Mouse (Mus musculus) midbrain, embryonic 12.5 days (tissue): ENCODE data around the gene Trpt1. TPM values are rescaled to one million over a fixed set of nuclear protein-coding genes. Genes with fewer than 3 reads are reported as not detected.

ENCODE experiments used
- ATAC-seq: fragments of 200-750 bp; cut with Nextera tagmentation; 2 replicates; pipeline ENCODE4 v1.8.0; 2017; ENCODE audit warnings: low read depth, moderate TSS enrichment, moderate library complexity; ENCODE audit not compliant: low FRiP score
- H3K27ac ChIP-seq: fragments of 300-500 bp; sonication (generic); replicated peaks from 2 replicates; pipeline ENCODE4 v1.5.1; 2016; ENCODE audit warnings: mild to moderate bottlenecking
- H3K27me3 ChIP-seq: fragments of 300-500 bp; sonication (generic); 2 replicates; pipeline ENCODE4 v1.6.1; 2016; ENCODE audit warnings: mild to moderate bottlenecking
- H3K36me3 ChIP-seq: fragments of 300-500 bp; sonication (generic); 2 replicates; pipeline ENCODE4 v1.6.1; 2016
- H3K4me1 ChIP-seq: fragments of 300-500 bp; sonication (generic); 2 replicates; pipeline ENCODE4 v1.6.1; 2016
- H3K4me2 ChIP-seq: fragments of 300-500 bp; sonication (generic); replicated peaks from 2 replicates; pipeline ENCODE4 v1.6.1; 2016; ENCODE audit warnings: mild to moderate bottlenecking, moderate library complexity
- H3K4me3 ChIP-seq: fragments of 300-500 bp; sonication (generic); 2 replicates; pipeline ENCODE4 v1.5.1; 2016; ENCODE audit warnings: mild to moderate bottlenecking
- H3K9ac ChIP-seq: fragments of 300-500 bp; sonication (generic); replicated peaks from 2 replicates; pipeline ENCODE4 v1.6.1; 2016; ENCODE audit warnings: mild to moderate bottlenecking, moderate library complexity
- H3K9me3 ChIP-seq: fragments of 300-500 bp; sonication (generic); 2 replicates; pipeline ENCODE4 v1.6.1; 2016; ENCODE audit warnings: mild to moderate bottlenecking
- WGBS: fragments of 180-500 bp; shearing (Covaris S2); methylation state at CpG from one replicate; pipeline ENCODE4 v1.1.7; 2016; 5-methylcytosine and 5-hydroxymethylcytosine counted together
- polyA plus RNA-seq: library from polyadenylated mRNA; unstranded; fragments of >200 nt; fragmentation: Nextera tagmentation; extraction: Ambion mirVana; gene quantifications from 2 replicates; pipeline ENCODE4 v1.2.1, GENCODE M21; 2016

The Trpt1 gene
- polyA plus RNA-seq, 1 experiment from 2014 or later: 12.4 TPM

- Histone ChIP-seq H3K27me3 (no peaks in the 10 kb centered on the region), H3K4me2 (no peak overlapping the region), H3K4me1 (no peaks in the 10 kb centered on the region), H3K9me3 (no peaks in the 10 kb centered on the region), H3K36me3 (no peaks in the 10 kb centered on the region), H3K27ac (no peak overlapping the region), H3K9ac (no peak overlapping the region), H3K4me3 (no peak overlapping the region)
- ATAC-seq: no peak
- WGBS: 91% methylated on average over 9 of the region's 9 CpGs
Observed at GRCm38 (mm10) chr19:7006892-7007593, 11.1 kb downstream of the Trpt1 start.

GRCm38 (mm10) chr19:7012426-7012825 lies 16.5 kb downstream of the Trpt1 start:
- Histone ChIP-seq H3K27me3 (no peaks in the 10 kb centered on the region), H3K4me1 (no peaks in the 10 kb centered on the region), H3K36me3 (peaks cover 20% of the 10 kb centered on the region), H3K9ac (no peak overlapping the region), H3K4me2 (no peak overlapping the region), H3K9me3 (no peaks in the 10 kb centered on the region), H3K4me3 (no peak overlapping the region), H3K27ac (no peak overlapping the region)
- 82% methylated on average over 4 of the region's 4 CpGs for WGBS
- no peak for ATAC-seq

- no peak overlapping the region for H3K27ac ChIP-seq
- H3K4me3 ChIP-seq: no peak overlapping the region
- no peaks in the 10 kb centered on the region for H3K27me3 ChIP-seq
- no peak overlapping the region for H3K4me2 ChIP-seq
- no peak overlapping the region for H3K9ac ChIP-seq
- H3K9me3 ChIP-seq: no peaks in the 10 kb centered on the region
- WGBS: 93% methylated on average over 9 of the region's 9 CpGs
- peaks cover 35% of the 10 kb centered on the region for H3K36me3 ChIP-seq
- no peak for ATAC-seq
- no peaks in the 10 kb centered on the region for H3K4me1 ChIP-seq
Observed at GRCm38 (mm10) chr19:7013984-7014383, 18.1 kb downstream of the Trpt1 start.

DNA sequence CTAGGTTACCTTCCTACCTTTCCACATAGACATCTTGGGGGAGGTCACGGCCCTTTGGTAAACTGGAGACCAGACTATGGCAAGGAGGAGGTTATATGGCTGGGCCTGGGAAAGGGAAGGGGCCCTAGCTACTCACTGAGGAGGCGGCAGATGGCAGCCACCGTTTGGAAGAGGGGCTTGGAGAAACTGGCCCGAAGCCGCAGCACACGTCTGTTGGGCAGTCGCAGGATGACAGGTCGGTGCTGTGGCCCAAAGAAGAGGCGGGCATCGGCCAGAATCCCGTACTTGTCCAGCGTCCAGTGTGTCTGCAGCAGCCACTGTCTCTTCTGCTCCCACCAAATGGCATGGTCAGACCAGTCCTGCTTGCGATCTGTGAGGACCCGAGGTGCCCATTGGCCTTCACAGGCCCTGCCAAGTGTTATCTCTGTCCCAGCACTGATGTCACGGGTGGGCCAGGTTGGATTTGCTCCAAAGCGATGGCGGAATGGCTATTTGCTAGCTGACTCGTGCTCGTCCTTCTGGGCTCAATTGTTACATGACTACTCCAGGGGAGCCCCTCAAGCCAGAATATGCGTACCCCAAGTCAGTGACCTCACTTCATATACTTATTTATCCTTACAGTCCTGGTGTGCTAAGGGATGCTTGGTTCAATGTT lies 18.7 kb downstream of the Trpt1 start:
- Histone ChIP-seq H3K9ac (no peak overlapping the region), H3K27me3 (no peaks in the 10 kb centered on the region), H3K4me2 (no peak overlapping the region), H3K4me1 (no peaks in the 10 kb centered on the region), H3K9me3 (no peaks in the 10 kb centered on the region), H3K27ac (no peak overlapping the region), H3K4me3 (no peak overlapping the region), H3K36me3 (peaks cover 41% of the 10 kb centered on the region)
- ATAC-seq: no peak
- 94% methylated on average over 20 of the region's 20 CpGs for WGBS

DNA sequence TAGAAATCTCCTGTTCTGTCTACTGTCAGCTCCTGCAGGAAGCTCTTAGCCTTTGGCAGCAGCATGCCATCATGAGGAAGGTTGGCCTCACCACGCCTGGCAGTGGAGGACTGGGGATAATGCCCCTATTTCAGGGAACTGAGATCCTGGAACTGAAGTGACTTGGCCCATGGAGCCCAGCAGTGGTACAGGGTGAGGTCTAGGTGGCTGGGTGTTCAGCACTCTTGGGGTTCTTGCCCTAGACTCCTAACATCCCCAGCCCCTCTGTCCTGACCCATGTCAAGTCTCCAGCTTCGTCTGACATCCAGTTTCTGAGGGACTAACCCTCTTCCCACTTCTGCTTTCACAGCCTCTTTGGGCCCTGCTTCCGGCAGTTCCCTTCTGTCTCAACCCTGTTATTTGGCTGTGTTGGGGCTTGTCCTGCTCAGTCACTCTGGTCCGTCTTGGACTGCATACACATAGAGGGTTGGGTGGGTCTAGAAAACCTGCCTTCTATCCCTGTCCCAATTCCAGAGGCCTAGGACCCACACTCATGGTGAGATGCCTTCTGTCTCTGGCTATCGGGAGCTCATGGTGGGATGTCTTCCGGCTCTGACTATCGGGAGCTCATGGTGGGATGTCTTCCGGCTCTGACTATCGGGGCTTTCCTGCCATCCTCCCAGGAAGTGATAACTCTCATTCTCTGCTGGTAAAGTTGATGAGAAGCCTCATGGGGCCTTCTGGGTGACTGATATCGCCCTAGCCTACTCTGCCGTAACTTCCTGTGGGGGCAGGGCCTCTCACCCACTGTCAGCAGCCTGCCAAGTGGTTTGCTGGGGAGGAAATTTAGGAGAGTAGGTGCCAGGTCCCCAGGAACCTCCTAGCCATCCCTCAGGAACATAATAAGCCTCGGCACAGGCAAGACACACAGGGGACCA lies 21.9 kb downstream of the Trpt1 start:
- WGBS: 83% methylated on average over 12 of the region's 12 CpGs
- ATAC-seq: no peak

DNA sequence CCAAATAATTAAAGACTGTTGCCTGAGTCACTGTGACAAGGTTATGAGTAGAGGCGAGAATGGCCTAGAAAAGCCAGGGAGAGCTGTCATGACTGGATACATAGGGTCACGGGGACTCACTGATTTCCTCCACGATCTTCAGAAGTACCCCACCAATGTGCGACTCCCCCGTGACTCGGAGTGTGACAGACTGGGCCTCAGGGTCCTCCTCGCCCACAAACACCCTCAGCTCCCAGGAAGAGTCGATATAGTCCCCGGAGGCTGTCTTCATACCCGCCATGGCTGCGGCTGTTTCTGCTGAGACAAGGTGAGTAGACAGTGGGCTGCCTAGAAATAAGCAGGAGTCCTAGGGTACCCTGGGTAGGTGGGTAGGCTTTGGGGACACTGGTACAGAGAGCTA lies 22.6 kb downstream of the Trpt1 start:
- Histone ChIP-seq H3K27me3 (no peaks in the 10 kb centered on the region), H3K4me1 (no peaks in the 10 kb centered on the region), H3K4me2 (no peak overlapping the region), H3K9me3 (no peaks in the 10 kb centered on the region), H3K27ac (no peak overlapping the region), H3K36me3 (peaks cover 77% of the 10 kb centered on the region), H3K4me3 (no peak overlapping the region), H3K9ac (no peak overlapping the region)
- ATAC-seq: no peak
- WGBS: 92% methylated on average over 11 of the region's 11 CpGs

More for the DNA sequence above, 21.9 kb downstream of the Trpt1 start:
- Histone ChIP-seq H3K4me2 (no peak overlapping the region), H3K27ac (no peak overlapping the region), H3K9me3 (no peaks in the 10 kb centered on the region), H3K27me3 (no peaks in the 10 kb centered on the region), H3K36me3 (peaks cover 73% of the 10 kb centered on the region), H3K9ac (no peak overlapping the region; the same call in 1 of the 2 replicates), H3K4me3 (no peak overlapping the region), H3K4me1 (no peaks in the 10 kb centered on the region)

GRCm38 (mm10) chr19:7019191-7019590 lies 23.3 kb downstream of the Trpt1 start, which contains the start of gene Fermt3:
Fermt3 (minus strand) TSS chr19:7019469.
- no peak within 1 kb of the TSS for H3K9ac ChIP-seq
- H3K36me3 ChIP-seq: peaks cover 76% of the 10 kb centered on the region
- no peaks in the 10 kb centered on the region for H3K4me1 ChIP-seq
- WGBS: 91% methylated on average over 5 of the region's 5 CpGs
- H3K4me3 ChIP-seq: no peak within 1 kb of the TSS
- ATAC-seq: no peak
- H3K9me3 ChIP-seq: no peaks in the 10 kb centered on the region
- no peaks in the 10 kb centered on the region for H3K27me3 ChIP-seq
- no peak within 1 kb of the TSS for H3K27ac ChIP-seq
- no peak within 1 kb of the TSS for H3K4me2 ChIP-seq

GRCm38 (mm10) chr19:7020224-7020641 lies 24.3 kb downstream of the Trpt1 start:
- Histone ChIP-seq H3K27me3 (no peaks in the 10 kb centered on the region), H3K4me1 (no peaks in the 10 kb centered on the region), H3K36me3 (peaks cover 80% of the 10 kb centered on the region), H3K4me2 (no peak overlapping the region), H3K9me3 (no peaks in the 10 kb centered on the region), H3K27ac (no peak overlapping the region), H3K9ac (no peak overlapping the region), H3K4me3 (no peak overlapping the region)
- WGBS: 43% methylated on average over 3 of the region's 3 CpGs
- no peak for ATAC-seq

DNA sequence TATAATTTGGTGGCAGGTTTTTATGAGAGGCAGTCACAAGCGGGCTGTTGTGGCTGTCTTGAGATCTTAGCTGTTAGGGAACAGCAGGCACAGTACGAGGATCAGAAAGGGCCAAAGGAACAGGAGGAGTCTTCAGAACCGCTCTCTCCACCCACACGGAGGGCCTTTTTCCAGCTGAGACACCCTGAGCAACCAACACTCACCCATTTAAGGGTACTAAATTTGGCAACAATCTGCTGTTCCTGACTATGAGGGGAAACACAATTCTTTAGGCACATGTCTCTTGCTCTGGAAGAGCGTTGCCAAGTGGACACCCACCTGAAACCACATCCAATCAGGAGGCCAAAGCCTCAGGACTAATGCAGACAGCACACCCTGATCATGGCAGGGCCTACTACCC lies 33.6 kb downstream of the Trpt1 start:
- no peak overlapping the region for H3K4me3 ChIP-seq
- H3K27ac ChIP-seq: no peak overlapping the region
- no peak for ATAC-seq
- no peaks in the 10 kb centered on the region for H3K27me3 ChIP-seq
- H3K36me3 ChIP-seq: peaks cover 97% of the 10 kb centered on the region
- H3K9me3 ChIP-seq: no peaks in the 10 kb centered on the region
- no peak overlapping the region for H3K4me2 ChIP-seq
- WGBS: 93% methylated on average over 5 of the region's 5 CpGs
- H3K9ac ChIP-seq: no peak overlapping the region
- no peaks in the 10 kb centered on the region for H3K4me1 ChIP-seq

DNA sequence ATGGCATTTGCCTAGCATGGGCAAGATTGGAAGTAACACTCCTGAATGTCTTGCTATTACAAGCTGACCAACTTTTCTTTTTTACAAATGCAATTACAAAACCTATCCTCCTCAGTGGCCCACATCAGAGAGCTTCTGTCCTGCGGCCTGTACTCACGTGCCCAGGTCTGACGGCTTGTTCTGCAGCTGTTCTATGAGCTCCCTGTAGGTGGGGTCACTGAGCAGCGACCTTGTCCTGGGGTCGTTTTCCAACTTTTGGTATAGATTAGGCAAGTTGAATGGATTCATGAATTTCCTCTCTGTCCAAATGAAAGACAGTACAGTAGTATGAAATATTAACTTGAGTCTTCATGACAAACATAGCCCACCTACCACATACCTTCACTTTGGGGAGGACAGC lies 38.1 kb downstream of the Trpt1 start:
- Histone ChIP-seq H3K4me2 (no peak overlapping the region), H3K27ac (no peak overlapping the region), H3K9ac (no peak overlapping the region), H3K4me3 (no peak overlapping the region), H3K36me3 (peaks cover 69% of the 10 kb centered on the region), H3K9me3 (no peaks in the 10 kb centered on the region), H3K27me3 (no peaks in the 10 kb centered on the region), H3K4me1 (peaks cover 23% of the 10 kb centered on the region)
- ATAC-seq: no peak
- 93% methylated on average over 5 of the region's 5 CpGs for WGBS

GRCm38 (mm10) chr19:7039088-7039720 lies 43.3 kb downstream of the Trpt1 start:
- 2% methylated on average over 35 of the region's 35 CpGs for WGBS
- Histone ChIP-seq H3K4me2 (peak overlapping the region; percentile 86), H3K27me3 (no peaks in the 10 kb centered on the region), H3K9me3 (no peaks in the 10 kb centered on the region), H3K27ac (peak overlapping the region; percentile 92), H3K36me3 (peaks cover 18% of the 10 kb centered on the region), H3K4me3 (peak overlapping the region; percentile 82), H3K4me1 (peaks cover 31% of the 10 kb centered on the region), H3K9ac (peak overlapping the region; percentile 97)
- ATAC-seq: no peak; the same call in 1 of the 2 replicates
